Mouse (Mus musculus) limb, embryonic 13.5 days (tissue): Measurements from ENCODE around the gene Adamtsl3. TPM values are rescaled to one million over a fixed set of nuclear protein-coding genes. Genes with fewer than 3 reads are reported as not detected.

Experiments used
- ATAC-seq: fragments of 200-750 bp; cut with Nextera tagmentation; 2 replicates; pipeline ENCODE4 v1.8.0; 2017; ENCODE audit warnings: low read depth, moderate number of reproducible peaks, moderate TSS enrichment; ENCODE audit not compliant: low FRiP score
- H3K27ac ChIP-seq: fragments of 300-500 bp; sonication (generic); 2 replicates; pipeline ENCODE4 v1.5.1; 2015; ENCODE audit warnings: inconsistent platforms, mild to moderate bottlenecking, moderate library complexity
- H3K27me3 ChIP-seq: fragments of 300-500 bp; sonication (generic); 2 replicates; pipeline ENCODE4 v1.6.1; 2015; ENCODE audit warnings: mild to moderate bottlenecking, inconsistent platforms
- H3K36me3 ChIP-seq: fragments of 300-500 bp; sonication (generic); 2 replicates; pipeline ENCODE4 v1.6.1; 2015; ENCODE audit warnings: inconsistent platforms, mild to moderate bottlenecking, moderate library complexity
- H3K4me1 ChIP-seq: fragments of 300-500 bp; sonication (generic); 2 replicates; pipeline ENCODE4 v1.6.1; 2015; ENCODE audit warnings: inconsistent platforms
- H3K4me2 ChIP-seq: fragments of 300-500 bp; sonication (generic); replicated peaks from 2 replicates; pipeline ENCODE4 v1.6.1; 2015; ENCODE audit warnings: inconsistent platforms, mild to moderate bottlenecking, moderate library complexity
- H3K4me3 ChIP-seq: fragments of 300-500 bp; sonication (generic); 2 replicates; pipeline ENCODE4 v1.5.1; 2015; ENCODE audit warnings: moderate library complexity, mild to moderate bottlenecking, inconsistent platforms
- H3K9ac ChIP-seq: fragments of 300-500 bp; sonication (generic); 2 replicates; pipeline ENCODE4 v1.6.1; 2015; ENCODE audit warnings: mild to moderate bottlenecking, inconsistent platforms
- H3K9me3 ChIP-seq: fragments of 300-500 bp; sonication (generic); 2 replicates; pipeline ENCODE4 v1.6.1; 2016; ENCODE audit warnings: inconsistent platforms
- WGBS: fragments of 180-500 bp; shearing (Covaris S2); methylation state at CpG from one replicate; pipeline ENCODE4 v1.1.7; 2015; 5-methylcytosine and 5-hydroxymethylcytosine counted together
- polyA plus RNA-seq: library from polyadenylated mRNA; unstranded; fragments of >200 nt; fragmentation: Nextera tagmentation; extraction: Ambion mirVana; gene quantifications from 2 replicates; pipeline ENCODE4 v1.2.1, GENCODE M21; 2015

The Adamtsl3 gene
- polyA plus RNA-seq, 1 experiment from 2014 or later: 6.4 TPM

DNA sequence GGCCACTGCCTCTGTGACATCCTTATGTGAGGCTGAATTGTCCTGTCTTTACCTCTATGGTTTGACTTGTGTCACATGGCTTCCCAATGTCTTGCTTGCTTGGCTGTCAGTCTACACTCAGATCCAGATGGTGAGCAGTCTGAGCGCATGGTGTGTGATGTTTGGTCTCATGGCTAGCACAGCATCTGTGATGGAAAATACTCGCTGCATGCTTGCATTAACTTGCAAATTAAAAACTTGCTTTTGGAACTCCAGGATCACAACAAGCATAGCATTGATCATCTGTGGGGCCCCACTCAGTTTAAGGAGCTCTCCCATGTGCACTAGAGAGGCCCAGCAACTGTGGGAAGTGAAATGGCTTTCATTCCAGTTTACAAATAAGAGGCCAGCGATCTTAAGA, 29.1 kb downstream of the Adamtsl3 start:
- no peak overlapping the region for H3K4me3 ChIP-seq
- peaks cover 22% of the 10 kb centered on the region for H3K4me1 ChIP-seq
- no peak overlapping the region for H3K4me2 ChIP-seq
- H3K27me3 ChIP-seq: no peaks in the 10 kb centered on the region
- H3K9me3 ChIP-seq: no peaks in the 10 kb centered on the region
- no peak overlapping the region; the same call in 1 of the 2 replicates for H3K27ac ChIP-seq
- WGBS: 69% methylated on average over 3 of the region's 3 CpGs
- no peak for ATAC-seq
- H3K9ac ChIP-seq: no peak overlapping the region
- no peaks in the 10 kb centered on the region for H3K36me3 ChIP-seq

GRCm38 (mm10) chr7:82366056-82366455, 30.6 kb downstream of the Adamtsl3 start:
- H3K9ac ChIP-seq: no peak overlapping the region
- 81% methylated on average over 4 of the region's 4 CpGs for WGBS
- no peaks in the 10 kb centered on the region for H3K27me3 ChIP-seq
- H3K36me3 ChIP-seq: no peaks in the 10 kb centered on the region
- peaks cover 16% of the 10 kb centered on the region for H3K4me1 ChIP-seq
- H3K4me2 ChIP-seq: no peak overlapping the region
- H3K27ac ChIP-seq: no peak overlapping the region
- ATAC-seq: no peak
- no peak overlapping the region for H3K4me3 ChIP-seq
- H3K9me3 ChIP-seq: no peaks in the 10 kb centered on the region

DNA sequence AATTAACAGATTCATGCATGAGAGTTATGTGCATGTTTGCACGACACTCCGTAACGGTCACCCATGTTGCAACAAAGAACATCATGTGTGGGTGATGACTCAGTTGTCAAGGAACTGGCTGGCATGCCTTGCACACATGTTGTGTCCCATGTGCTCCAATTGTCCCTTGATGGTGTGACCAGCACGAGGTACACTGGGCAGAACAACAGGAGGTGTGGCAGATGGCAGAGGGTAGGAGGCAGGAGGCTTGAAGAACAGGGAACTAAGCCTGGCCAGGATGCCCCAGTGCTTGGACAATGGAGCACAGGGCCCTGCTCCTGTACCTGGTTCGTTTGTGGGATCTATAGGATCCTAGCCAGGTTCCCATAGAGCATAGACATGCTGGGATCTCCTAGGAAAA, 31.0 kb downstream of the Adamtsl3 start:
- no peak overlapping the region for H3K4me3 ChIP-seq
- no peaks in the 10 kb centered on the region for H3K36me3 ChIP-seq
- H3K27me3 ChIP-seq: no peaks in the 10 kb centered on the region
- H3K4me1 ChIP-seq: peaks cover 16% of the 10 kb centered on the region
- 85% methylated on average over 5 of the region's 5 CpGs for WGBS
- H3K4me2 ChIP-seq: no peak overlapping the region
- no peak for ATAC-seq
- H3K27ac ChIP-seq: no peak overlapping the region
- H3K9ac ChIP-seq: no peak overlapping the region
- H3K9me3 ChIP-seq: no peaks in the 10 kb centered on the region

GRCm38 (mm10) chr7:82368047-82368446, 32.6 kb downstream of the Adamtsl3 start:
- Histone ChIP-seq H3K27ac (peak overlapping the region; percentile 1; the same call in 1 of the 2 replicates), H3K27me3 (no peaks in the 10 kb centered on the region), H3K4me3 (no peak overlapping the region), H3K36me3 (no peaks in the 10 kb centered on the region), H3K9ac (no peak overlapping the region), H3K4me1 (peaks cover 16% of the 10 kb centered on the region), H3K4me2 (no peak overlapping the region), H3K9me3 (no peaks in the 10 kb centered on the region)
- WGBS: 6% methylated on average over 2 of the region's 2 CpGs
- ATAC-seq: no peak

GRCm38 (mm10) chr7:82370132-82370531, 34.6 kb downstream of the Adamtsl3 start:
- Histone ChIP-seq H3K27ac (no peak overlapping the region), H3K9me3 (no peaks in the 10 kb centered on the region), H3K4me1 (peaks cover 16% of the 10 kb centered on the region), H3K36me3 (no peaks in the 10 kb centered on the region), H3K27me3 (no peaks in the 10 kb centered on the region), H3K9ac (no peak overlapping the region), H3K4me2 (no peak overlapping the region), H3K4me3 (no peak overlapping the region)
- no peak for ATAC-seq
- WGBS: 87% methylated on average over 8 of the region's 8 CpGs

GRCm38 (mm10) chr7:82371411-82371810, 35.9 kb downstream of the Adamtsl3 start:
- Histone ChIP-seq H3K4me2 (no peak overlapping the region), H3K9ac (no peak overlapping the region), H3K4me1 (peaks cover 12% of the 10 kb centered on the region), H3K9me3 (no peaks in the 10 kb centered on the region), H3K27ac (no peak overlapping the region), H3K36me3 (no peaks in the 10 kb centered on the region), H3K27me3 (no peaks in the 10 kb centered on the region), H3K4me3 (no peak overlapping the region)
- WGBS: 68% methylated on average over 3 of the region's 3 CpGs
- no peak for ATAC-seq

GRCm38 (mm10) chr7:82378311-82378710, 42.8 kb downstream of the Adamtsl3 start:
- no peaks in the 10 kb centered on the region for H3K36me3 ChIP-seq
- H3K9ac ChIP-seq: no peak overlapping the region
- WGBS: 77% methylated on average over 1 of the region's 1 CpGs
- no peaks in the 10 kb centered on the region for H3K27me3 ChIP-seq
- no peak overlapping the region for H3K27ac ChIP-seq
- no peak overlapping the region for H3K4me3 ChIP-seq
- no peak for ATAC-seq
- no peak overlapping the region for H3K4me2 ChIP-seq
- H3K4me1 ChIP-seq: peaks cover 18% of the 10 kb centered on the region
- H3K9me3 ChIP-seq: no peaks in the 10 kb centered on the region

- H3K4me3 ChIP-seq: no peak overlapping the region
- no peak overlapping the region for H3K27ac ChIP-seq
- H3K9me3 ChIP-seq: no peaks in the 10 kb centered on the region
- H3K36me3 ChIP-seq: no peaks in the 10 kb centered on the region
- H3K4me2 ChIP-seq: no peak overlapping the region
- peaks cover 24% of the 10 kb centered on the region for H3K4me1 ChIP-seq
- 67% methylated on average over 7 of the region's 7 CpGs for WGBS
- no peak overlapping the region for H3K9ac ChIP-seq
- no peak for ATAC-seq
- no peaks in the 10 kb centered on the region for H3K27me3 ChIP-seq
Measured at GRCm38 (mm10) chr7:82379765-82380164, 44.3 kb downstream of the Adamtsl3 start.

DNA sequence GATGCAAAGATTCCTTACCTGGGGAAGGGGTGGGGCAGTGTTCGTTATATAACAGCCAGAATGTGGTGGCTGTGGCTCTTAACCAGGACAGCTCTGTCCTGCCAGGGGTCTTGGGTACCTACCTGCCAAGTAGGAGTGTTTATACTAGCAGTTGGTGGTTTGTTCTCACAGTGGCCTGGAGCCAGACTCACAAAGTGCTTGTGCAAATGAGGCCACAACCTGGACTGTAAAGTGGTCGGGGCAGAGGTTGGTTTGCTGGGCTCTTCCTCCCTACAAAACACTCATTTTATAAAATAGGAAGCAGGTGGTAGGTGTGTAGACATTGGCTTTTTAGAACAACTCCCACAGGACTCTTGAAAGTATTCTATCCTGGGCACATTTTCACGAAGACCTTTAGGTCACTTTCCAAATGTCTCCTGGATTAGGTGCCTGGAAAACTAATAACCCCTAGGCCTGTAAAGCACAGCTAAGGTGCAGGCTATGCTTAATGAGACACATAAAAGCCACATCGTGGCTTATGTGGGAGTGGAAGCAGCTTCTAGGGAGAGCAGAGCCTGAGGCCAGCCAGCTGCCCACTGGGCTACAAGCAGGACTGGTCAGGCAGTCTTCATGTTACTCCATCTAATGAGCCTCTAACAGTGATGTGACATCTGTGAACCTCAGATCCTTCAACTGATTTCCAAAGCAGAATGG, 47.5 kb downstream of the Adamtsl3 start:
- peak; percentile 88 for ATAC-seq
- Histone ChIP-seq H3K9ac (no peak overlapping the region), H3K4me2 (no peak overlapping the region), H3K4me3 (no peak overlapping the region), H3K27me3 (no peaks in the 10 kb centered on the region), H3K9me3 (no peaks in the 10 kb centered on the region), H3K4me1 (peaks cover 28% of the 10 kb centered on the region), H3K36me3 (no peaks in the 10 kb centered on the region), H3K27ac (peak overlapping the region; percentile 59)
- 14% methylated on average over 4 of the region's 4 CpGs for WGBS

DNA sequence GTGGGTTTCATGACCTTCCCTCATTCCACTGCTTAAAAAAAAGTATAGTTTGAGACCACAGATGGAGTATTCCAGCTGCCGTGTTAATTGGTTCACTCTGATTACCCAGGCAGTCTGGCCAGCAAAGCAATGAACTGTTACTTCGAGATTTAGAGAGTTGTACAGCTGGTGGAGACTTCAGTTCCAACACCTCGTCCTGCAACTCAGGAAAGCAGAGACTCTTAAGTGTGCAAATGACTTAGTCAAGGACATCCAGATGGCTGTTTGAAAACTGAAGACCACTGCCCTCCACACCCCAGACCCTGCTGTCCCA, 48.0 kb downstream of the Adamtsl3 start:
- Histone ChIP-seq H3K4me2 (no peak overlapping the region), H3K9me3 (no peaks in the 10 kb centered on the region), H3K4me3 (no peak overlapping the region), H3K27ac (peak overlapping the region; percentile 39; the same call in 1 of the 2 replicates), H3K36me3 (no peaks in the 10 kb centered on the region), H3K27me3 (no peaks in the 10 kb centered on the region), H3K9ac (no peak overlapping the region), H3K4me1 (peaks cover 28% of the 10 kb centered on the region)
- ATAC-seq: peak; percentile 59; the same call in 1 of the 2 replicates
- 24% methylated on average over 3 of the region's 3 CpGs for WGBS

DNA sequence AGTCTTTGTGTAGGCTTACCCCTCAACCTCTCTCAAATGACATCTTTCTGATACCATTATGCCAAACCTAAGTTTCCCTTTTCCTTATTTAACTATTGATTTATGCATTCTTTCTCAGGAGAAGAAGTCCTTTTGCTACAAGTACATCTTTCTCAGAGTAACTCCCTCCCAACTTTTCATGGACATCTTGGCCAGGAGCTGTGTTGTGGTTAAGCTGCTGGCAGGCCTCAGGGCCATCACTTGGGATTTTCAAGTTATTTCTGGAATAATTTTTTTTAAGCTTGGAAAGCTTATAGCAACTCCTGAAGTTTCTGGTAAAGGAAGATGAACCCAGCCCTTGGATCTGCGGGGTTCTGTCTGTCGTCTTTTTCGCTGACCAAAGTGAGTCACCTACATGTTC, 51.6 kb downstream of the Adamtsl3 start:
- no peak overlapping the region for H3K9ac ChIP-seq
- H3K9me3 ChIP-seq: peaks cover 6% of the 10 kb centered on the region; the same call in 1 of the 2 replicates
- WGBS: 96% methylated on average over 3 of the region's 3 CpGs
- peaks cover 5% of the 10 kb centered on the region; the same call in 1 of the 2 replicates for H3K36me3 ChIP-seq
- no peak overlapping the region for H3K27ac ChIP-seq
- H3K4me2 ChIP-seq: no peak overlapping the region
- no peak for ATAC-seq
- H3K27me3 ChIP-seq: no peaks in the 10 kb centered on the region
- peaks cover 21% of the 10 kb centered on the region for H3K4me1 ChIP-seq
- H3K4me3 ChIP-seq: no peak overlapping the region

GRCm38 (mm10) chr7:82394435-82395186, 59.1 kb downstream of the Adamtsl3 start:
- peaks cover 6% of the 10 kb centered on the region; the same call in 1 of the 2 replicates for H3K9me3 ChIP-seq
- no peak overlapping the region for H3K27ac ChIP-seq
- WGBS: 63% methylated on average over 6 of the region's 6 CpGs
- no peak overlapping the region for H3K4me2 ChIP-seq
- no peak overlapping the region for H3K9ac ChIP-seq
- peaks cover 5% of the 10 kb centered on the region; the same call in 1 of the 2 replicates for H3K36me3 ChIP-seq
- no peak overlapping the region for H3K4me3 ChIP-seq
- no peak for ATAC-seq
- no peaks in the 10 kb centered on the region for H3K27me3 ChIP-seq
- peaks cover 34% of the 10 kb centered on the region for H3K4me1 ChIP-seq
